In the genomic region with DNA sequence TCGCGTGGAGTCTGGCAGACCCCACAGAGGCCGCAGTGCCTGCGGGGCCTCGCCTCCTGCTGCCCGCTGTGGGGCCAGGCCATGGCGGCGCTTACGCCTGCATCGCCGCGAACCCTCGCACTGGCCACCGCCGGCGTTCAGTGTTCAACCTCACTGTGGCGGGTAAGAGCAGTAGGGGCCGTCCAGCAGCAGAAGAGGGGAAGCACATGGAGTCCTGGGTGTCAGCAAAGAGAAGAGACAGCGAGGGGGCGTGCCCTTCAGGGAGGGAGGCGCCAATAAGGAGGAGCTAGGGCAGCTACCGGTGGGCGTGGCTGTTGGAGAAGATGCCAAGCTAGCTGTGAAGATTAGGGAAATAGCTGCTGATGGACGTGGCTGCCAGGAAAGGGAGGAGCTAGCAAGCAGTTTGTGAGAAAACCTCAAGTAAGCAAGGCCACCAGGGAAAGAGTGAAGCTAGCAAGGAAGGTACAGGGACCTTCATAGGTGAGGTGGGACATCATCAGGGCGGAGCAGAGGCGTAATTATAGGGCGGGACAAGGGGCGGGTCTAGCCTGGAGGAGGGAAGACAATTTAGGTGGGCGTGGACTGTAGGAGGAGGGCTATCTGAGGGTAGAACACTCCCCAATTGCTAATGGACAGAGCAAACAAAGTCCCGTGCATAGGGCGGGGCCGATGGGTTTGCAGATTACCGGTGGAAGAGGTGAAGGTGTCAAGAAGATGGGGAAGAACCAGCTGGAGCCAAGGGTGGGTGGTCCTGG, we compare ENCODE assay signal across 8 mouse cellular contexts. TPM values are rescaled to one million over a fixed set of nuclear protein-coding genes. Genes with fewer than 3 reads are reported as not detected.
DNase-seq lines count a peak whose midpoint lies in the region; ATAC-seq and TF ChIP-seq lines count a peak whose summit lies in the region.

No protein-coding gene starts in this region.

- peaks cover 23% of the 10 kb centered on the region for H3K4me1 ChIP-seq in erythroblast, embryonic 14.5 days (ENCODE audit: control insufficient read depth)
- H3K4me1 ChIP-seq in heart, embryonic 10.5 days: peaks cover 19% of the 10 kb centered on the region
- H3K4me1 ChIP-seq in kidney, embryonic 14.5 days (ENCODE audit: control insufficient read depth, insufficient read depth, low read length): no peaks in the 10 kb centered on the region
- peaks cover 3% of the 10 kb centered on the region for H3K4me1 ChIP-seq in liver, embryonic 11.5 days (replicated peaks; ENCODE audit: control insufficient read depth, insufficient read depth, low read length)

- peak overlapping the region; percentile 86 for H3K4me2 ChIP-seq in kidney, embryonic 14.5 days (replicated peaks; ENCODE audit: low read depth, low read length)
- H3K4me2 ChIP-seq in liver, embryonic 11.5 days: peak overlapping the region; percentile 75
- peak overlapping the region; percentile 97 for H3K4me2 ChIP-seq in myocyte (ENCODE audit: low read depth)

- peak overlapping the region; percentile 79 for H3K27ac ChIP-seq in heart, embryonic 10.5 days
- no peak overlapping the region for H3K27ac ChIP-seq in kidney, embryonic 14.5 days (ENCODE audit: low read depth, low read length)
- no peak overlapping the region for H3K27ac ChIP-seq in liver, embryonic 11.5 days (ENCODE audit: low read depth, low read length)

- no peaks in the 10 kb centered on the region for H3K79me2 ChIP-seq in myocyte (ENCODE audit: control insufficient read depth, insufficient read depth)

- peak; percentile 86 for ATAC-seq in CD4-positive, CD25-positive, alpha-beta regulatory T cell, adult 4 months
- peak; percentile 90 for ATAC-seq in kidney, embryonic 14.5 days (ENCODE audit: low FRiP score, low TSS enrichment)
- peak; percentile 88 for ATAC-seq in liver, embryonic 11.5 days (replicated peaks; ENCODE audit: low FRiP score)

- H3K9ac ChIP-seq in kidney, embryonic 14.5 days (ENCODE audit: low read depth, low read length): peak overlapping the region; percentile 40; the same call in 1 of the 2 replicates
- H3K9ac ChIP-seq in liver, embryonic 11.5 days (ENCODE audit: low read depth, low read length): peak overlapping the region; percentile 70

- H3K36me3 ChIP-seq in erythroblast, embryonic 14.5 days (ENCODE audit: control insufficient read depth): no peaks in the 10 kb centered on the region
- no peaks in the 10 kb centered on the region for H3K36me3 ChIP-seq in heart, embryonic 10.5 days
- H3K36me3 ChIP-seq in kidney, embryonic 14.5 days (ENCODE audit: control insufficient read depth, insufficient read depth, low read length): no peaks in the 10 kb centered on the region
- H3K36me3 ChIP-seq in liver, embryonic 11.5 days (ENCODE audit: control insufficient read depth, insufficient read depth, low read length): no peaks in the 10 kb centered on the region
- no peaks in the 10 kb centered on the region for H3K36me3 ChIP-seq in myocyte (ENCODE audit: control insufficient read depth, insufficient read depth)

- peak; percentile 72 for DNase-seq in brain, embryonic 18.5 days (ENCODE audit: low read depth, low spot score)
- peak; percentile 96 for DNase-seq in heart, embryonic 10.5 days (ENCODE audit: low spot score)
- peak; percentile 85 for DNase-seq in liver, embryonic 11.5 days (ENCODE audit: low spot score)
- DNase-seq in spleen, postnatal 4 days (ENCODE audit: low spot score in 2 of 2): peak; percentile 89 to 92

- H3K9me3 ChIP-seq in erythroblast, embryonic 14.5 days (ENCODE audit: control insufficient read depth, low read length): no peaks in the 10 kb centered on the region
- no peaks in the 10 kb centered on the region for H3K9me3 ChIP-seq in heart, embryonic 10.5 days
- H3K9me3 ChIP-seq in kidney, embryonic 14.5 days (ENCODE audit: control insufficient read depth, low read length): no peaks in the 10 kb centered on the region
- no peaks in the 10 kb centered on the region for H3K9me3 ChIP-seq in liver, embryonic 11.5 days (ENCODE audit: control insufficient read depth, low read length)

- peaks cover 17% of the 10 kb centered on the region for H3K27me3 ChIP-seq in erythroblast, embryonic 14.5 days (ENCODE audit: control insufficient read depth)
- H3K27me3 ChIP-seq in heart, embryonic 10.5 days (ENCODE audit: insufficient read depth, poor library complexity, severe bottlenecking): peaks cover 41% of the 10 kb centered on the region
- no peaks in the 10 kb centered on the region for H3K27me3 ChIP-seq in kidney, embryonic 14.5 days (ENCODE audit: control insufficient read depth, insufficient read depth, low read length)
- H3K27me3 ChIP-seq in liver, embryonic 11.5 days (replicated peaks; ENCODE audit: control insufficient read depth, insufficient read depth, low read length): peaks cover 4% of the 10 kb centered on the region
- H3K27me3 ChIP-seq in myocyte (ENCODE audit: control insufficient read depth, insufficient read depth, insufficient read length): no peaks in the 10 kb centered on the region

- peak overlapping the region; percentile 62 for H3K4me3 ChIP-seq in erythroblast, embryonic 14.5 days (replicated peaks)
- H3K4me3 ChIP-seq in heart, embryonic 10.5 days: peak overlapping the region; percentile 59
- peak overlapping the region; percentile 45 for H3K4me3 ChIP-seq in kidney, embryonic 14.5 days (ENCODE audit: low read length)
- H3K4me3 ChIP-seq in liver, embryonic 11.5 days (ENCODE audit: low read depth, low read length): peak overlapping the region; percentile 45
- H3K4me3 ChIP-seq in myocyte: peak overlapping the region; percentile 32

- WGBS in heart, embryonic 10.5 days: 1% methylated on average over 33 of the region's 33 CpGs
- WGBS in kidney, embryonic 14.5 days: under 1% methylated on average over 33 of the region's 33 CpGs
- WGBS in liver, embryonic 11.5 days: 2% methylated on average over 33 of the region's 33 CpGs

- TF ChIP-seq POLR2A in myocyte (IDR thresholded peaks at IDR 0.05; ENCODE audit: insufficient read length, low read depth): peak; percentile 15

- no peak overlapping the region for H3ac ChIP-seq in myocyte (ENCODE audit: control insufficient read depth, insufficient read length)

TF ChIP-seq in myocyte, 11 proteins besides CTCF, POLR2A, EP300 and RAD21:
- no peak for TF ChIP-seq POLR2AphosphoS2 (IDR thresholded peaks at IDR 0.05; ENCODE audit: insufficient read length, low read depth)
- no peak for TF ChIP-seq USF1 (IDR thresholded peaks at IDR 0.05; ENCODE audit: low read depth)
- no peak for TF ChIP-seq MYOG (IDR thresholded peaks at IDR 0.05; ENCODE audit: control insufficient read depth in 1 of 3, insufficient read depth in 1 of 3, insufficient read length in 2 of 3, low read depth in 2 of 3)
- peak in 1 of 3 experiments; percentile 0 for TF ChIP-seq MYOD1 (IDR thresholded peaks at IDR 0.05; ENCODE audit: control insufficient read depth in 1 of 3, insufficient read length in 2 of 3, low read depth in 2 of 3)

RNA-seq across cellular contexts. Expression of gene Vsig10l, which starts 2.6 kb away (rescaled TPM):
- polyA plus RNA-seq in CD4-positive, CD25-positive, alpha-beta regulatory T cell, adult 4 months (2017; shearing (Covaris generic)): 1 to 10 TPM; 1.7 to 3.2 TPM
- 0.06 and 0.10 TPM in 2 replicates for polyA plus RNA-seq in erythroblast, embryonic 14.5 days (2012)
- polyA plus RNA-seq in heart, embryonic 10.5 days (2016; fragmentation: Nextera tagmentation; extraction: Ambion mirVana): 1.4 and 1.5 TPM in 2 replicates
- polyA plus RNA-seq in kidney, embryonic 14.5 days (2014; fragmentation: Nextera tagmentation; extraction: Ambion mirVana): 2.9 and 3.6 TPM in 2 replicates
- polyA plus RNA-seq in liver, embryonic 11.5 days (2014; fragmentation: Nextera tagmentation; extraction: Ambion mirVana): 1.1 and 1.9 TPM in 2 replicates
- 0.73 TPM for polyA plus RNA-seq in myocyte (2012; fragmentation: generic; extraction: Trizol)

RNA-seq across cellular contexts. Expression of gene Gm45233, which starts 21.6 kb away (rescaled TPM):
- not detected for polyA plus RNA-seq in CD4-positive, CD25-positive, alpha-beta regulatory T cell, adult 4 months (2017; shearing (Covaris generic))
- not detected in 2 replicates for polyA plus RNA-seq in erythroblast, embryonic 14.5 days (2012)
- polyA plus RNA-seq in heart, embryonic 10.5 days (2016; fragmentation: Nextera tagmentation; extraction: Ambion mirVana): not detected in 2 replicates
- 0.27 TPM in 1 of 2 replicates, not detected in the other for polyA plus RNA-seq in kidney, embryonic 14.5 days (2014; fragmentation: Nextera tagmentation; extraction: Ambion mirVana)
- 0.37 TPM in 1 of 2 replicates, not detected in the other for polyA plus RNA-seq in liver, embryonic 11.5 days (2014; fragmentation: Nextera tagmentation; extraction: Ambion mirVana)
- 0.12 TPM for polyA plus RNA-seq in myocyte (2012; fragmentation: generic; extraction: Trizol)

RNA-seq across cellular contexts. Expression of gene Etfb, which starts 21.6 kb away (rescaled TPM):
- 100 to 1,000 TPM; 177 to 184 TPM for polyA plus RNA-seq in CD4-positive, CD25-positive, alpha-beta regulatory T cell, adult 4 months (2017; shearing (Covaris generic))
- polyA plus RNA-seq in erythroblast, embryonic 14.5 days (2012): 8.9 and 11.8 TPM in 2 replicates
- polyA plus RNA-seq in heart, embryonic 10.5 days (2016; fragmentation: Nextera tagmentation; extraction: Ambion mirVana): 505 and 580 TPM in 2 replicates
- 323 and 358 TPM in 2 replicates for polyA plus RNA-seq in kidney, embryonic 14.5 days (2014; fragmentation: Nextera tagmentation; extraction: Ambion mirVana)
- 369 and 378 TPM in 2 replicates for polyA plus RNA-seq in liver, embryonic 11.5 days (2014; fragmentation: Nextera tagmentation; extraction: Ambion mirVana)
- polyA plus RNA-seq in myocyte (2012; fragmentation: generic; extraction: Trizol): 244 TPM

RNA-seq across cellular contexts. Expression of gene Iglon5, which starts 24.4 kb away (rescaled TPM):
- polyA plus RNA-seq in CD4-positive, CD25-positive, alpha-beta regulatory T cell, adult 4 months (2017; shearing (Covaris generic)): under 1 TPM in 1 of 2 experiments, not detected in 1; 0.15 TPM
- polyA plus RNA-seq in erythroblast, embryonic 14.5 days (2012): 0.01 TPM in 1 of 2 replicates, not detected in the other
- polyA plus RNA-seq in heart, embryonic 10.5 days (2016; fragmentation: Nextera tagmentation; extraction: Ambion mirVana): 0.20 TPM in 1 of 2 replicates, not detected in the other
- polyA plus RNA-seq in kidney, embryonic 14.5 days (2014; fragmentation: Nextera tagmentation; extraction: Ambion mirVana): 0.72 and 0.84 TPM in 2 replicates
- 0.16 and 0.25 TPM in 2 replicates for polyA plus RNA-seq in liver, embryonic 11.5 days (2014; fragmentation: Nextera tagmentation; extraction: Ambion mirVana)
- 4.9 TPM for polyA plus RNA-seq in myocyte (2012; fragmentation: generic; extraction: Trizol)

RNA-seq across cellular contexts. Expression of gene Cldnd2, which starts 24.9 kb away (rescaled TPM):
- not detected for polyA plus RNA-seq in CD4-positive, CD25-positive, alpha-beta regulatory T cell, adult 4 months (2017; shearing (Covaris generic))
- polyA plus RNA-seq in erythroblast, embryonic 14.5 days (2012): not detected in 2 replicates
- polyA plus RNA-seq in heart, embryonic 10.5 days (2016; fragmentation: Nextera tagmentation; extraction: Ambion mirVana): not detected in 2 replicates
- polyA plus RNA-seq in kidney, embryonic 14.5 days (2014; fragmentation: Nextera tagmentation; extraction: Ambion mirVana): not detected in 2 replicates
- polyA plus RNA-seq in liver, embryonic 11.5 days (2014; fragmentation: Nextera tagmentation; extraction: Ambion mirVana): not detected in 2 replicates
- not detected for polyA plus RNA-seq in myocyte (2012; fragmentation: generic; extraction: Trizol)

Comparison
In these comparisons a context has a peak if more than half of its experiments do, and no peak if none do; other contexts are left out.
1. RNA of gene Etfb, which starts 21.6 kb away (polyA plus RNA-seq): 505 to 580 TPM in heart, embryonic 10.5 days, 369 to 378 TPM in liver, embryonic 11.5 days, 323 to 358 TPM in kidney, embryonic 14.5 days, 244 TPM in myocyte (single experiment) and 177 to 184 TPM in CD4-positive, CD25-positive, alpha-beta regulatory T cell, adult 4 months; 8.9 to 11.8 TPM in erythroblast, embryonic 14.5 days; every median in the first group is over 10 times any median in the second.
2. Peak in every context shown above with its lines, with median percentiles within 50 percentile points of each other: ATAC-seq, DNase-seq, H3K4me3 ChIP-seq and H3K4me2 ChIP-seq.